In genomic region chr14:118136744-118137452, GRCm38 (mm10) we compare ENCODE assay signal across 8 mouse cellular contexts. TPM values are rescaled to one million over a fixed set of nuclear protein-coding genes. Genes with fewer than 3 reads are reported as not detected.
DNase-seq lines count a peak whose midpoint lies in the region; ATAC-seq and TF ChIP-seq lines count a peak whose summit lies in the region.

Gpr180 (plus strand) TSS chr14:118137158.

- peak within 1 kb of the TSS; percentile 93 for H3K4me2 ChIP-seq in forebrain, embryonic 16.5 days (ENCODE audit: low read length)
- peak within 1 kb of the TSS; percentile 86 for H3K4me2 ChIP-seq in lung, embryonic 14.5 days

- intact Hi-C loops in heart, postnatal 36 days (cut with DNase I) = loop anchor here (2.0 to 5.0 kb wide), 2 partner anchors 48 to 100 kb away; partner anchors contain the start of gene Sox21

- H3K36me3 ChIP-seq in G1E (replicated peaks) = peaks cover 30% of the 10 kb centered on the region
- peaks cover 11% of the 10 kb centered on the region; the same call in 1 of the 2 replicates for H3K36me3 ChIP-seq in forebrain, embryonic 16.5 days (ENCODE audit: control insufficient read depth, insufficient read depth)
- H3K36me3 ChIP-seq in lung, embryonic 14.5 days (ENCODE audit: insufficient read depth) = peaks cover 29% of the 10 kb centered on the region
- 0 out of 2 replicates have a peak, but pooled peaks cover 3% of the 10 kb centered on the region for H3K36me3 ChIP-seq in thymus, adult 2 months (ENCODE audit: control insufficient read depth, insufficient read depth, low read length)

- H3K9ac ChIP-seq in forebrain, embryonic 16.5 days (replicated peaks; ENCODE audit: low read depth, low read length) = peak within 1 kb of the TSS; percentile 90
- H3K9ac ChIP-seq in lung, embryonic 14.5 days = peak within 1 kb of the TSS; percentile 84

- peak; percentile 99 for DNase-seq in G1E (ENCODE audit: low spot score)
- DNase-seq in cerebellum, adult 18-20 months = peak; percentile 98 to 99
- peak; percentile 93 to 98 for DNase-seq in heart, postnatal 36 days
- DNase-seq in layer of hippocampus, adult 2 months (ENCODE audit: low spot score in 2 of 2) = peak; percentile 95 to 96
- DNase-seq in lung, embryonic 14.5 days = peak; percentile 99
- peak; percentile 94 for DNase-seq in thymus, adult 2 months

- peak within 1 kb of the TSS; percentile 20; the same call in 1 of the 2 replicates for H3K27ac ChIP-seq in forebrain, embryonic 16.5 days (ENCODE audit: low read length)
- H3K27ac ChIP-seq in layer of hippocampus, adult 2 months = peak within 1 kb of the TSS; percentile 91
- H3K27ac ChIP-seq in lung, embryonic 14.5 days (ENCODE audit: low read depth) = peak within 1 kb of the TSS; percentile 70
- H3K27ac ChIP-seq in olfactory bulb, adult 2 months (ENCODE audit: insufficient read depth, low read depth, low read length) = peak within 1 kb of the TSS; percentile 43; the same call in 1 of the 2 replicates
- H3K27ac ChIP-seq in thymus, adult 2 months (ENCODE audit: control insufficient read depth, insufficient read depth, low read length) = no peak within 1 kb of the TSS

- H3K27me3 ChIP-seq in G1E (ENCODE audit: insufficient read depth, low read length) = no peaks in the 10 kb centered on the region
- H3K27me3 ChIP-seq in forebrain, embryonic 16.5 days (replicated peaks; ENCODE audit: control insufficient read depth, insufficient read depth, low read length) = no peaks in the 10 kb centered on the region
- no peaks in the 10 kb centered on the region for H3K27me3 ChIP-seq in lung, embryonic 14.5 days (ENCODE audit: insufficient read depth, low read length)
- H3K27me3 ChIP-seq in thymus, adult 2 months (ENCODE audit: control insufficient read depth, insufficient read depth, low read length) = no peaks in the 10 kb centered on the region

- peak within 1 kb of the TSS; percentile 76 for H3K4me3 ChIP-seq in G1E (ENCODE audit: low read depth, low read length)
- H3K4me3 ChIP-seq in forebrain, embryonic 16.5 days (replicated peaks; ENCODE audit: low read length) = peak within 1 kb of the TSS; percentile 78
- peak within 1 kb of the TSS; percentile 60 for H3K4me3 ChIP-seq in layer of hippocampus, adult 2 months
- H3K4me3 ChIP-seq in lung, embryonic 14.5 days (ENCODE audit: low read depth, low read length) = peak within 1 kb of the TSS; percentile 80
- H3K4me3 ChIP-seq in olfactory bulb, adult 2 months (ENCODE audit: insufficient read depth, low read depth, low read length) = peak within 1 kb of the TSS; percentile 83
- H3K4me3 ChIP-seq in thymus, adult 2 months (ENCODE audit: control insufficient read depth, insufficient read depth, low read length) = peak within 1 kb of the TSS; percentile 65

- WGBS in forebrain, embryonic 16.5 days = 0% methylated on average over 77 of the region's 77 CpGs
- WGBS in lung, embryonic 14.5 days = under 1% methylated on average over 56 of the region's 77 CpGs
- under 1% methylated on average over 75 of the region's 77 CpGs for WGBS in olfactory bulb, adult 2 months
- under 1% methylated on average over 77 of the region's 77 CpGs for WGBS in thymus, adult 2 months

- no peaks in the 10 kb centered on the region for H3K9me3 ChIP-seq in G1E (replicated peaks)
- H3K9me3 ChIP-seq in forebrain, embryonic 16.5 days (ENCODE audit: control insufficient read depth, low read length) = no peaks in the 10 kb centered on the region
- H3K9me3 ChIP-seq in lung, embryonic 14.5 days (ENCODE audit: low read depth, low read length) = no peaks in the 10 kb centered on the region

- no peak for TF ChIP-seq CTCF in G1E (IDR thresholded peaks at IDR 0.05; ENCODE audit: low read depth, low read length)
- TF ChIP-seq CTCF in layer of hippocampus, adult 2 months (conservative IDR thresholded peaks at IDR 0.05) = 0 out of 2 replicates have a peak, but pooled peaks have one; percentile 1
- no peak for TF ChIP-seq CTCF in lung, embryonic 14.5 days (IDR thresholded peaks at IDR 0.05; ENCODE audit: low read depth)
- no peak for TF ChIP-seq CTCF in olfactory bulb, adult 2 months (IDR thresholded peaks at IDR 0.05; ENCODE audit: insufficient read depth, low read depth, low read length)
- TF ChIP-seq CTCF in thymus, adult 2 months (IDR thresholded peaks at IDR 0.05; ENCODE audit: borderline replicate concordance, control insufficient read depth, extremely low read depth, insufficient read depth, low read length, poor library complexity) = 0 out of 2 replicates have a peak, but pooled peaks have one; percentile 22

- ATAC-seq in G1E (ENCODE audit: extremely low read depth, insufficient number of reproducible peaks, low FRiP score, poor library complexity, severe bottlenecking) = peak; percentile 89
- peak; percentile 98 for ATAC-seq in forebrain, embryonic 16.5 days
- peak; percentile 97 for ATAC-seq in lung, embryonic 14.5 days (ENCODE audit: insufficient read depth)

- peaks cover 39% of the 10 kb centered on the region for H3K4me1 ChIP-seq in G1E (ENCODE audit: insufficient read depth, low read depth, low read length)
- peaks cover 13% of the 10 kb centered on the region for H3K4me1 ChIP-seq in forebrain, embryonic 16.5 days (replicated peaks; ENCODE audit: control insufficient read depth, insufficient read depth, low read length)
- H3K4me1 ChIP-seq in lung, embryonic 14.5 days (ENCODE audit: insufficient read depth) = 0 out of 2 replicates have a peak, but pooled peaks cover 4% of the 10 kb centered on the region
- H3K4me1 ChIP-seq in olfactory bulb, adult 2 months (ENCODE audit: control insufficient read depth, insufficient read depth, low read length) = no peaks in the 10 kb centered on the region
- H3K4me1 ChIP-seq in thymus, adult 2 months (replicated peaks; ENCODE audit: control insufficient read depth, insufficient read depth, low read length) = peaks cover 4% of the 10 kb centered on the region

- TF ChIP-seq POLR2A in olfactory bulb, adult 2 months (IDR thresholded peaks at IDR 0.05; ENCODE audit: insufficient read depth, low read depth, low read length) = peak; percentile 47; the same call in 1 of the 2 replicates
- TF ChIP-seq POLR2A in thymus, adult 2 months (IDR thresholded peaks at IDR 0.05; ENCODE audit: control insufficient read depth, extremely low read depth, insufficient read depth, low read length, poor library complexity) = peak; percentile 52

RNA-seq across cellular contexts. Expression of gene Gpr180, which starts in this region (rescaled TPM):
- 18.6 and 21.1 TPM in 2 replicates for total RNA-seq in G1E (2014; fragmentation: Nextera tagmentation)
- 23.0 and 25.0 TPM in 2 replicates for total RNA-seq in G1E (2017)
- 9.6 and 10.1 TPM in 2 replicates for polyA plus RNA-seq in G1E (2012)
- 32.7 and 33.5 TPM in 2 replicates for polyA plus RNA-seq in forebrain, embryonic 16.5 days (2015; fragmentation: Nextera tagmentation; extraction: Ambion mirVana)
- 10 to 100 TPM; 20.8 to 21.3 TPM for total RNA-seq in heart, postnatal 36 days (2021)
- 10 to 100 TPM; 23.7 to 25.1 TPM for total RNA-seq in layer of hippocampus, adult 2 months (2021)
- polyA plus RNA-seq in lung, embryonic 14.5 days (2014; fragmentation: Nextera tagmentation; extraction: Ambion mirVana) = 64.2 and 66.8 TPM in 2 replicates
- not detected in 2 replicates for polyA plus RNA-seq in olfactory bulb, adult 2 months (2012; ENCODE audit: insufficient read depth, insufficient read length, low replicate concordance, missing spikeins)
- polyA plus RNA-seq in thymus, adult 2 months (2012; rRNA removed) = 19.2 and 21.9 TPM in 2 replicates

Comparison
In these comparisons a context has a peak if more than half of its experiments do, and no peak if none do; other contexts are left out.
1. RNA of gene Gpr180 (polyA plus RNA-seq): 64.2 to 66.8 TPM in lung, embryonic 14.5 days, 32.7 to 33.5 TPM in forebrain, embryonic 16.5 days, 19.2 to 21.9 TPM in thymus, adult 2 months and 9.6 to 10.1 TPM in G1E; not detected in olfactory bulb, adult 2 months; every median in the first group is over 10 times any median in the second.
2. CTCF ChIP-seq: peak in layer of hippocampus, adult 2 months (single experiment) and thymus, adult 2 months (single experiment); none in G1E (single experiment), lung, embryonic 14.5 days (single experiment) and olfactory bulb, adult 2 months (single experiment).
3. Peak in every context shown above with its lines, with median percentiles within 50 percentile points of each other: ATAC-seq, DNase-seq and H3K4me3 ChIP-seq.